Mouse (Mus musculus) cerebellum, adult 11 months (tissue): Measurements from ENCODE around the gene Mrps5.

Source experiments
- DNase-seq: peaks from one replicate; pipeline ENCODE4 v3.0.0; 2022

Gene Mrps5

DNA sequence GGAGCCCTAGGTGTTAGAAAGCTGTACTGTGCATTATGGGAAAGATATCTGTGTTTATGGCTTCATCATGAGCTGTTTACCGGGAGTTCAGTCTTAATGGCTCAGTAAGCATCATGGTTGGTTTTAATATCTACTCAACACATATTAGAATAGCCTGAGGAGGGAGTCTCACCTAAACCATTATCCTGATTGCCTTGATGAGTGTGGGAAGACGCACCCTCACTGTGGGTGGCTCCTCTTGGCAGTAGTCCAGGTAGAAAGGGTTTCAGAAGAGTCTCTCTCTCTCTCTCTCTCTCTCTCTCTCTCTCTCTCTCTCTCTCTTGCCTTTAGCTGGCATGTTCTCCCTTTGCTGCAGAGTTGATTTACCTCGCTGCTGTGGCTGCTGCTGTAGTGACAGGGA lies 35.0 kb downstream of the Mrps5 start:
- no peak for DNase-seq

DNA sequence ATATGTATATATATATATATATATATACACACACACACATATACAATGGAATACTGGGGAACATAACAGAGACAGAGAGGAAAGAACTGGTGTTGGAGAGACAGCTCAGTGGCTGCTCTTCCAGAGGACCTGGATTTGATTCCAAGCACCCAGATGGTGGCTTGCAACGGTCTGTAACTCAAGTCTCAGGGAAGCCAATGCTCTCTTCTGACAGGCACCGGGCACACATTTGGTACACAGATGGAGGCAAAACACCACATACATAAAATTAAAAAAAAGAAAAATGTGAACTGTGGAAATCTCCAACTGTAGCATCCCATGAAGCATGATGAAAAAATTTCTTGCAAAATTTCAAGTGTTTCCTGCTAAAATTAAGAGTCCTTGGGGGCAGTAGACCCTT lies 37.8 kb downstream of the Mrps5 start:
- no peak for DNase-seq

DNA sequence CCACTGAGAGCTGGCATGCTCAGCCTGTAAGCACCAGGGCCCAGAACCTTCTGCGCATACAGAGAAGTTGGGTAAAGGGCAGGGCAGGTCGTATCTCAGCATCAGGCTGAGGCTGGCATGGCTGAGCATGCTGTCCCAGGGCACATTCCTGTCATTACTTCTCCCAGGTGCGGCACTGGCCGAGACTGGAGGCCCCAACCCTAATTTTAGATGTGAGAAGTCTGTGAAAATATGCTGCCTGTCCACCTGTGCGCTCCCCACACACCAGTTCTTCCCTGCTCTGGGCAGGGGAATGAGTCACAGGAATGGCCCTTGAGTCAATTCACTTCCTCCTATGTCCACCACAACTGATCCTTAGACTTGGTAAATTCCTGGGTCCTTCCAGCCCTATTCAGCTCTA lies 38.6 kb downstream of the Mrps5 start:
- no peak for DNase-seq

DNA sequence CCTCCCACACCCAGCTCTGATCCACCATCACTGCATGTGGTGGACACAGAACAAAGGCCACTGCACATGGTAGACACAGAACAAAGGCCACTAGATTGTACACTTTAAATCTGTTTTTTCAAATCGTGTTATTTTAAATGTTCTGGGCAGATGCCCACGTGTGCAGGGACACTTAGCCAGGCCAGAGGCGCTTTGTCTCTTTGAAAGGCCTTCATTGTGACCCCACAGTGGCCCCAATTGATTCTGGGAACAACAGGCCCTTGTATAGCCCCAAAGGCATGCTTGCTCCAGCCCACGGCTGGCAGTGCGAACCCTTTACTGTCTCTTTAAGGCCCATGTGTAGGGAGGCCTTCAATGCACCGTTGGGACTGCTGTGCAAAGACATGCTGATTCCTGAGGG lies 40.3 kb downstream of the Mrps5 start:
- no peak for DNase-seq

DNA sequence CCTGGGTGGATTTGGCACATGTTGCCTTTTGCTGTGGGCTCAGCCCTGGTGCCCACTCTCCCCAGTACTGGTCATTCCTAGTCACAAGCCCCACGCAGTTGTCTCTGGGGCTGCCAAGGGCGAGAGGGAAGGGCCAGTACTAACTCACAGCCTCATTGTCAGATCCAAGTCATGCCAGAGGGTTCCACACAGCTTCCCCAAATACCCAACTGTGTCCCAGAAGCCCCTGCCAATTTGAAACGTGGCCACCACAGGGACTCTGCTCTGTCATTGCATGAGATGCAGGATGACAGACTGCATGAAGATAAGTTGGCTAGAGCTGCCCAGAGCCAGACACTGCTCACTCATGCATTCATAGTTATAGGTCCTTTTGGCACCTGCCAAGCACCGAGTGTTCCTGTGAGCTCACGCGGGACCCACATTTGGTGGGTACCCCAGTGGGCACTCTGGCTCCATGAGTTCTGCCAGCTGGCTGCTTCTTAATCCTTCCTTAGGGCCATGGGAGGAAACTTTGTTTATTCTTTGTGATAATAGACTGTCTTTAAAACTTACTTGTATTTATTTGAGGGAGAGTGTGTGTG lies 41.1 kb downstream of the Mrps5 start:
- DNase-seq: no peak

DNA sequence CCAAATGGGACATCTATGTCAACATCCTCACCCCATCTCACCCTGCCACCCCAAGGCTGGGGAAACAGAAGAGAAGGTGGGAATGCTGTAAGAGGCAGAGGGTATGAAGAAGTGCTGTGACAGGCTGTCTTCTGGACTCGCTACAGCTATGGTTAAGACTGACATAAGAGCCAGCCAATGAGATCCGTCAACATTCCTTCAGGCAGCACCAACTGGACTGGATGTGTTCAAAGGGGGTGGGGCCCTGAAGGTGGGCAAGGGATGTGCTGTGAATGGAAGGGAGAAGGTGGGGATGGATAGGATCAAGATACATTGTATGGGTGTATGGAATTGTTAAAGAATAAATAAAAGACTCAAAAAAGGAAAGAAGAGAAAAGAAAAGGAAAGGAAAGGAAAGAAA lies 45.6 kb downstream of the Mrps5 start:
- no peak for DNase-seq

DNA sequence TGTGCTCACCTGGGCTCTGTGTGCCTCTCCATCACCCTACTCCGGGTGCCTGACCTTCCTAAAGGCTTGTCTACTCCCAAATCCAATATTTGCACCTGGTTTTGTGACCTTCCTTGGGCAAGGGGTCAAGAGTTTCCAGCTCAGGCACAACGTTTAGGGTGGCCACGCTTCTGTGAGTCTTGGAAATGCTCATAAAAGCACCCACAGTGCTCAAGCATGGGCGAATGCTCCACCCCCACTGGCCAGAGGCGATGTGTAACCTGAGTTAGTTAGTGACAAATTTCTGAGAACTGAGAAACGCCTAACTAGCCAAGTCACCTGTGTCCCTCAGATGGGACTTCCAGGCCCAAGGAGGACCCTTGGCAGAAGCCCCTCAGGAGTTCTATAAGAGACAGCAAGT lies 48.6 kb downstream of the Mrps5 start:
- DNase-seq: no peak

DNA sequence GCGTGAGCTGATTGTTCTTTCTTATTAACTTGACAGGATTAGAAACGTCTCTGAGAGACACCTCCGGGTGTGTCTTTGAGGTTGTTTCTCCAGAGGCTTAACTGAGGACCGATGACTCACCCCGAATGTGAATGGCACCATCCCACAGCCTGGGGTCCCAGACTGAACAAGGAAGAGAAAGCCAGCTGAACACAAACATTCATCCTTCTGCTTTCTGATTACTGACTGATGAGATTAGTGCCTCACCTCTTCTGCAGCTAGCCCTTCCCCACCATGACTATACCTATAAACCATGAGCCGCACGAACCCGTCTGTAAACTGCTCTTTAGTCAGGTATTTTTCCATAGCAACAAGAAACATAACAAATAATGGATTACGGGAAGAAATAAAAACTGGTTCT lies 52.0 kb downstream of the Mrps5 start:
- no peak for DNase-seq

DNA sequence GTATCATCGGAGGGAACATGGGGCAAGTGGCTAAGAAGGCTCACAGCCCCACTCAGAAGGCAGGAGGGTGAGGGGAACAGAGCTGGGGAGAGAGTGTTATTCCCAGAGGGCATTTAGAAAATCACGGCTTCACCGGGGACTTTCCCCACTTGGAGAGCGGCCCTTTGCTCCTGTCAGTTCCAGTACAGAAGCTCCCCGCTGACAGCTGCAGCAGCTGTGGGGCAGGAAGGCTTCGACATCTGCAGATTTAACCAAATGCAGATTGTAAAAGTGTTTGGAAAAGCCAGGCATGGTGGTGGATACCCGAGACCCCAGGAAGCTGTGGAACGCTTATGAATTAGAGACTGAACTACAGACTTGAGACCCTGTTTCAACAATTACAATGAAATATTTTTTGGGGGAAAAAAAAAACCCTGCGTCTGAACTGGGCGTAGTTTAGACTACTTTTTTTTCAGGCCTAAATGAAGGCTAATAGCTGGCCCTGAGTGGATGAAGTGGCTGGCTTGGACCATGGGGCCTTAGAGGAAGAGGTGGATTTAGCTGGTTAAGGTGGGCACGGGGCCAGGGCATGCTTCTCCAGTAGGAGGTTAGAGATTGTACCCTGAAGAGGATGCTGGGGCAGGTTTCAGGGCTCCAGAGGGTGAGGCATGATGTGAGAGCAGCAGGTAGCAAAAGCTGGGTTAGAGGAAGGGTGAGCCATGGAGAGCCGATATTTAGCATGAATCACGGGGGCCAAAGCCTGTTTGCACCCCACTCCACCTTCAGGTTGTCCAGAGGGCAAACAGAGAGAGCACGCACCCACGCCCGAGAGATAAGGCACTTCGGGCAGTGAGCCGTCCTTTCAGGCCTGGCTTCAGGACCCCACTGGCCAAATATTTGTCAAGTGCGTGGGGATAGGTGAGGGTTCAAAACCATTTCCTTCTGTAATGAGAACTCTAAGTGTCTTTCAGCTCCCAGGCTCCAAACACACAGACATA lies 57.0 kb downstream of the Mrps5 start:
- DNase-seq: no peak

DNA sequence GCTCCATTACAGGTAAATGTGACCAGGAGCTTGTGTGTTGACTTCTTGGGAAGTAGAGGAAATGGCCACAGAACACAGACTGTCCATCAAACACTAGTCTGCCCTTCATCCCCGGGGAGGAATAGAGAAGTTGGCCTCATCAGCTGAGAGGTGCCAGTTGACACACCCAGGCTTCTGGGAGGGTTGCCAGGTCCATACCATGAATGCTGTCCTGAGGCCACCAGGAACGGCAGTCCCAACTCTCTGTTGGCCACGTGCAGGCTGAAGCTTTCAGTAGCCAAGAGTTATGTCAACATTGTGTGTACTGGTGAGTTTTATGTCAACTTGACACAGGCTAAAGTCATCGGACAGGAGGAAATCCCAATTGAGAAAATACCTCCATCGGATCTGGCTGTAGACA lies 59.9 kb downstream of the Mrps5 start:
- DNase-seq: no peak

DNA sequence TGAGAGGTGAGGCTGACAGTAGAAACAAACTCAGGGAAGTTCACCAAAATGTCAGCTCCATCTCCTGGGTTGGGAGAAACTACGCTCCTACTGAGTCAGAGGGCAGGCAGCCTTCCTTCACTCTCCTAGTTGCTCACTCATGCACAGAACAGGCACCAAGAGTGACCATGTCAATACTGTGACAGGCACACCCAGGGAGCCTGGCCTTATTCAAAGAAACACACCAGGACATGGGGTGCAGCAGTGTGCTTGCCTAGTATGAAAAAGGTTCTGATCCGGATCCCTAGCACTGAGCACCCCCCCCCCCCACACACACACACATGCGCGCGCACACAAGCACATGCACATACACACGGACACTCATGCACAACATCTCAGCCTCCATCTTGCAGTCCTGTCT lies 61.1 kb downstream of the Mrps5 start:
- no peak for DNase-seq

DNA sequence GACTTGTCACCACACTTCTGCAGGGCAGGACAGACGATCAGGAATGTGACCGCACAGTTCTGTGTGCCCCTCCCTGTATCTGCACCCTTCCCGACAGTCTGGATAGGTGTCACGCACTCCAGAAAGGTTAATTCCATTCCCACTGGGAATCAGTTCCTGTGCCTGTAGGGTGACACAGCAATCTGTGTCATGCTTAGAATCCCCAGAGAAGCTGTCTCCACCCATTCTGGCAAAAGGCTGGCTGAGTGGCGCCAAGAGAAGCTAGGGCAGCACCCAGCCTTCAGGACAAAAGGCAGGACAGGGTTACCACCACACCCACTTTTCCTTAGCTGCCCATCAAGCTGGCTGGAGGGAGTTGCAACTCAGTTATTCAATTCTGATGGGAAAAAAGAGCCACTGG lies 62.9 kb downstream of the Mrps5 start:
- DNase-seq: no peak

DNA sequence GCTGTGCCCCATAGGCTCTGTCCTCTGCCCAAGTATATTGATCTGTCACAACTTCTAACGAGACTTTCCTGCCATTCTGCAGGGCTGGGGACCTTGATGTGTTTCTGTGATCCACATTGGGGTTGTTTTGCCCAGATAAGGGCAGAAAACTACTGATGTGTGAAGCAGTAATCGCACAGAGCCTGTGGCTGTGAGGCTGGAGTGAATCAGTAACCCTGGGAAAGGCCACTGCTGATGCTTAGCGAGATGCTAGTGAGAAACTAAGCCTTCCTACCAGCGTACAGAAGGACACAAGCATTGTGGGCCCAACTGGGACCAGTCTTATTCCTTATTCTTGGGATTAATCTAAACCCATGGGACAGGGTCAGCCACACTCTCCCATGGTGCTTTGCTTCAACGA lies 64.6 kb downstream of the Mrps5 start:
- DNase-seq: no peak

DNA sequence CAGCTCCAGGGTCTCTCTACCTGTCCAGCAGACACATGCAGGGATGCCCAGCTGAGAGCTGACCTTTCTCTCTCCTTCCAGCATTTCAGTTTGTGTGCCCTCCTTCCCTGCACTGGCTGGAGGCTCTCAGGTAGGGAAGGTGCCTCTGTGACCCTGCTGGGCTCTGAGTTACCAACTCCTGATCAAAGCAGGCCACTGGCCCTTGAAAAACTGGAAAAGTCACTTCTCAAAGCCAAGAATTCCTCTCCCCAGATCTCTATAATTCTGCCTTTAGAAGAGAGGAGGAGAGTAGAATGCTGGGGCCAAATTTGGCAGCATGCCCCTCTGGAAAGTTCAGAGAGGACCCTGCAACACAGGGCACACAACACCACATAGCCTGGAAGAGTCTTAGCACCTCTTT lies 65.3 kb downstream of the Mrps5 start:
- DNase-seq: no peak

DNA sequence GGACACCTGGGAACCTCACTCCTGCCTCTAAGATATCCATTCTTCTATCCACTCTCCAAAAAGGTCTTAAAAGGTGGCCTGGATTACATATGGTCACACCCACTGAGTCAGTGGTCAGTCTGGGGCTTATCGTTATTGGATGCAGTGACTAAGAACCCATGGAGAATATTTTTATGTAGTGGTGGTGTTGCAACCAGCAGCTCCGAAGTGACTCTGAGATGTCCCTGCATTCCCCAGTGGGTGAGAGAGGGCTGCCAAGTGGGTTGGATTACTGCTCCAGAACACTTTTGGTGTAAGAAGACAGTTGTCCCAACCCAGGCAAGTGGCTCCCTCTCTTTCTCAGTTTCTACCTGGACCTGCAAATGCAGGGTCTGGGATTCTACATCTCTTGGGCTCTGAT lies 65.8 kb downstream of the Mrps5 start:
- no peak for DNase-seq

DNA sequence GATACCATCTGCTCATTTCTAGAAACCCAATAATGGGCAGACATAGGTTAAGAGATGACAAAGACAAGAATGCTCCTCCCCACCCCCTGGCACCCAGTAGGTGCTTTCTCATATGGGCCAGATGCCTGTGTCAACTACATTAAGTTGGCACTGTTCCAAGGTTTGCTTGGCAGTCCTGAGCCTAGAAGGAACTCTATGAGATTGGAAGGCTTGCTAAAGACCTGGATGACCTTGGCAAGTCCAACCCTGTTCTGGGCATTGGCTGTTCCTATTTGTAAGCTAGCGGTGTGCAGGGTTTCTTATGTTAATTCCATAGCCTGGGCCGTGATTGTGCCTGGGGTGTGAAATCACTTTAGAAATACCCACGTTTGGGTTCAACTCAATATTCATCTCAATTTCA lies 67.8 kb downstream of the Mrps5 start:
- DNase-seq: no peak

DNA sequence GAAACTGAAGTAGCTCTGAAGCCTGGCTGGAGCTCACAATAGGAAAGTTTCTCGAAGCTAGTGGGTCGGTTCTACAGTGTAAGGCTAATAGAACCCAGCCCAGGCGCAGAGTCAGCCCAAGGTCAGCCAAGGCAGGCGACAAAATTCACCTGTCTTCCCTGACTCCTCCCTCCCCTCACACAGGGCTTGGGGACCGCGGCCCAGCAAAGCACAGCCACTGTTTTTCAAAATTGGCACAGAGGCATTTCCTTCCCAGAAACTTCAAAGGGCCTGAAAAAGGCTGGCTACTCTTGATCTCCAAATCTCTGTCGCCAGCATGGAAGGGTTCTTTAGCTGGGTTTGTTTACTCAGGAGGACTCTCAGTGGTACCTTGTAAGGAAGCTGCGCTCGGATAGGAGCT lies 68.4 kb downstream of the Mrps5 start:
- no peak for DNase-seq

DNA sequence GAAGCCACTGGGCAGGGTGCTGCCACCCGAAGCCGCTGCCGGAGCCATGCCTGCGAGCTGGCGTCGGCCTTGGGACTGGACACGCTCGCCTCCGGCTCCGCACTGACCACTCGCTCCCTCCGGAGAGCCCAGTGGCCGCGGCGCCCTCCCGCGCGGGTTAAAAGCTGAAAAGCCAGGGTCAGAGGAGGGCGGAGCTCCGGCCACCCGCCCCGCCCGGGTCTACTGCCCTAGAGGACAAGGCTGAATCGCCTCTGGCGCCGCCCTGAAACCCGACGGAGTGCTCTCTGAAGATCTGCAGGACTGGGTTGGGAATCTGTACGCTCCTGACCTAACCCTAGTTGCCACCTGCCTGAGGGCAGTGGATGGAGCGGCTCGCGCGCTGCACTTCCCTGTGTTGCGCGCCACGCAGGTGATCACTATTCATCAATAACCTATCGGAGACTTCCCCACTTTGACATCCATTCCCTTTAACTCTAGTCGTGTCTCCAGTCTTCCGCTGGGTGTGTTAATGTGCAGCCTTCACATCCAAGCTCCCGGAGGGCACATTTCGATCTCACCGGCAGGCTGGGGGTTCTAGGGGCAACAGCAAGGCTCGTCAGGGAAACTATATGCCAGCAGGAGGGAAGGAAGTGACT lies 69.2 kb downstream of the Mrps5 start, which contains the start of gene Mal:
Gene Mal, minus strand, starts transcription at position 610 of the 635 bp plus-strand sequence.
- no peak for DNase-seq
